Mouse (Mus musculus) kidney, adult 2 months (tissue): Measurements from ENCODE around the gene Lmod1.
"Not testable (repeated sequence)": the region's sequence is repeated elsewhere in the genome, so short reads cannot be mapped to it uniquely, and the experiment has no call there.

ENCODE experiments used
- CTCF ChIP-seq: fragments of 200-500 bp; conservative IDR thresholded peaks from 2 replicates; pipeline ENCODE4 v1.5.1; 2011; ENCODE audit warnings: low read depth, mild to moderate bottlenecking, control low read depth, low read length, moderate library complexity, mixed read lengths; ENCODE audit not compliant: insufficient read depth, insufficient read length
- POLR2A ChIP-seq: fragments of 200-500 bp; IDR thresholded peaks from one replicate; pipeline ENCODE4 v1.6.1; 2011; ENCODE audit warnings: low read depth, low read length, control low read depth

- not testable (repeated sequence) for TF ChIP-seq POLR2A
- peak; percentile 21; the same call in 1 of the 2 replicates for TF ChIP-seq CTCF
Measured at GRCm38 (mm10) chr1:135381560-135381959, 57.0 kb downstream of the Lmod1 start.
